Mouse (Mus musculus) kidney, adult 8-10 months (tissue): ENCODE measurements at regions not wholly inside any gene's neighbourhood (a gene's known extent, or its start where the extent isn't known, plus 50 kb on each side); places are given as distances from the start of the nearest gene placed in this dataset.

Experiments
- DNase-seq, 2 experiments: peaks; one replicate each; pipeline ENCODE4 v3.0.0; 2022

DNA sequence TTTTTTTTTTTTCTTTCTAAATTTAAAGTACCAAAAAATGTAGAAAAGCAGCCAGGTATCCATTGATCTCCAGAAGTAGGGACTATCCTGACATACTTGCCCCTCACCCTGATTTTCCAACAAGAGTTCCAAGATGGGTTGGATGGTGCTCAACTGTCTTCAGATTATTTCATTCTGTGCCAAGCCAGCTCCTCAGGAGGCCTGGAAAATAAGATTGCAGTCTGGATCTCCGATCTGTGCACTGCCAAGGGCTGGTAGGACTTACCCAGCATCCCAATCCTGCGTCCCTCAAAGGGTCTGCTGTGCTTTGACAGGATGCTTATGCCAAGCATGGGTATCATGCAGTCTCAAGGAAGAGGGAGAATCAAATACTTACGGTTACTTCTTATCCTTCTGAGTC, 517.8 kb upstream of the Tnp1 start:
- DNase-seq = no peak

DNA sequence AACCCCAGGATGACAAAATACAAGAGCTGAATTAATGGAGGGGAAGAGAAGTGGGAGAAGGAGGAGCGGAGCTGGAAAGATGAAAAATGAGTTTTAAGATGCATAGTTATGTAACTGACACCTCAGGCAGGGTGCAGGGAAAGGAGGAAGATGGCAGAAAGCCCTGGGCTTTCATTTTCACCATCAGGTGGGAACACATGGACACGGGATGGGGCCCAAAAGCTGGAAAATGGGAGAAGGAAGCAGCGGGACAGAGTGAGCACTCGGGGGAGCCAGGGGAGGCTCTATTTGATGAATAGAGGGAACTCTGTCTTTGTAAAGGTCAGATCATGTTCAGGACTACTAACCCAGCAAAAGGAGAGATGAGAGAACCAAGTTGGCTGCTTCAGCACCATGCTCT, 516.6 kb upstream of the Tnp1 start:
- DNase-seq = no peak

DNA sequence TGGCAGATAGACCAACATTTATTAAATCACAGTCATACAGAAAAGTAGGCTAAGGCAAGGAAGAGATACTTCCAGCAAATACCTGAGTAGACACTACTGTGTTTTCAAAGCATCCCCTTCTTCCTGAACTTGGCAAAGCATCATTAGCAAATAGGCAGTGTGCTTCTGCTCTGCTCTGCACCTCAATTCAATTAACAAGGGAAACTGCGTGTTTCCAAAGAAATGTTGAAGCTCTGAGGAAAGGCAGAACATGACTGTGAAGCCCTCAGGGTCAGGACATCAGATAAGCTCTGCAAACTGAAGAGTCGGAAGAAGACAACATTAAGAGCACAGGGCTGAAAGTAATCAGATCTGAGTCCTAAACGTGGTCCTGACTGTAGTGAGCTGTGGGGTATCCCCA, 516.1 kb upstream of the Tnp1 start:
- no peak for DNase-seq

DNA sequence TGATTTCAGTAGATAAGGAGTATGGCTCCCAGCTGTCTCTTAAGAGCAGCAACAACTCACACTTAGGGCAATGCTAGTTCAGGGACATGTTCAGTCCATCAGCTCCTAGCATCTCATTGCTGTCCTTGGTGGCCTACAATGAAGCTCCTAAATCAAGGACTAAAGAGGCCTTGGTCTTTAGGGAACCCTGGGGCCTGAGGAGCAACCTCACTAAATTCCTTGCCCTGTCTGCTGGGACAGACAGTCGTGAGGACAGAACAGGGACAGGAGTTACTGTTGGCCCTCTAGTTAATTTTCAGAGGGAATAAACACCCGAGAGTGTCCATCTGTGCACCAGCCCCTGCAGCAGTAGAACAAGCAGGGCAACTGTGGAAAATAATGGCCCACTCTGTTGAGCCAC, 514.6 kb upstream of the Tnp1 start:
- no peak for DNase-seq

DNA sequence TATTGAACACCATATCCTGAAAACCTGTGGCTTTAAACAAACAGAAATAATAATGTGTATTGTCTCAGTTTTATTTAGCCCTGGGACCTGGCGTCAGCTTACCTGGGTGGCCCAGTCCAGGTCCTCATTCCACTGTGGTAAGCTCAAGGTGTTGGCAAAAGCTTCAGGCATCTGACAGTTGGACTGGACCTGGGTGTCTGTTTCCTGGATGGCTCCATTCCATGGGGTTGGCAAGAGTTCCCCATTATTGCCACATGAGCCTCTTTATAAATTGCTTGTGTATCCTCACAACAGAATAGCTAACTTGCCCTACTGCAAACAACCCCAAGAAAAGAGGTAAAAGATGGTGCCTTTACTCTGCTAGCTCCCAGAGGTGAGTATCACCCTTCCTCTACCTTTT, 512.9 kb upstream of the Tnp1 start:
- no peak for DNase-seq

DNA sequence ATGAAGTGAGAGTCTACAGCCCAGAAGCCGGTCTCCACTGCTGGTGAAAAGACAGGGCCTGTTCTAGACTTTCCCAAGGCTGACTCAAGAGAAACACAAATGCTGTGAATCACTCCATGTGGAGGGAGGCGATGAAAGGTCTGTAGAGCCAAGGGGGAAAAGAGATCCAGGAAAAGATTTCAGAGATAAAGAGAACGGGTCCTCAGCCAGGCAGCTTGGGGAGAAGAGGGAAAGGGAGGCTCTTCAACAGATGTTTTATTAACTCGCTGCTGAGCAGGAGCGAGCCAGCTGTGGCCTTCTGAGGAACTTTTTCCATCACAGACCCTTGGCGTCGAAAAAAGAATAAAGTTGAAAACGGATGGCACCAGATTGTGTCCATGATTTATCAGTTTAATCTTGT, 500.7 kb upstream of the Tnp1 start:
- DNase-seq = no peak

DNA sequence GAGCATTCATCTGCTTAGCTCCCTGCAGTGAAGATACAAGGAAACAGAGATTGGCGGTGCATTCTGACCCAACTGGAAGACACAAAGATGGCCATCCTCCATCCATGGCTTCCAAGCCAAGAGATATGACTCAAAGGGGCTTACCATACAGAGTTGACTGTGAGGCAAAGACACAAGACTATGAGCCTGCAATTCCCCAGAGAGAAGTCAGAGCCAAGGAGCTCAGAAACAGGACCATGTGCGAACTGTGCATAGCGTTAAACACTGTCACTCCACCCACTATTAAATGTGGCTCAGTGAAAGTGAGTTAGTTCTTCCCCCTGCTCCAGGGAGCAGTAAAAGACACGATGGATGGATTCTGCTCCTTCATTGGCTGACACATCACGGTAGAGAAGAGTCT, 500.1 kb upstream of the Tnp1 start:
- DNase-seq = no peak

DNA sequence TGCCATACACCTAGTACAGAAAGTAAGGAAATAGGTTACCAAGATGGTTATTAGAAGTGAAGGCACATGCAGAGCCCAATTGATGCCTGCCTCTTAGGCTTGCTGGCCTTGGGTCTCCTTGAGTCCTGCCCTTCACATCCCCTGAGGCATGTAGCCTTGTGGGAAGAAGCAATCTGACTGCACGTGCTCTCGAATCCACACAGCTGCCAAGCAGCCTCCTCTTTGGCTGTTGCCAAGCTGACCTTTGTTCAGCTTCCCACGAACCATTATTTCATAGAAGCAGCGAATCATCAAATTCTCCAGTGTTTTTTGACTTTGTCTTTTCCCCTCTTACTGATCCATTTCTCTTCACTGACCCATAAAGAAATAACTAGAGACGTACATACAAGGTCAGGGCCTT, 498.1 kb upstream of the Tnp1 start:
- DNase-seq = peak; percentile 61 to 74

DNA sequence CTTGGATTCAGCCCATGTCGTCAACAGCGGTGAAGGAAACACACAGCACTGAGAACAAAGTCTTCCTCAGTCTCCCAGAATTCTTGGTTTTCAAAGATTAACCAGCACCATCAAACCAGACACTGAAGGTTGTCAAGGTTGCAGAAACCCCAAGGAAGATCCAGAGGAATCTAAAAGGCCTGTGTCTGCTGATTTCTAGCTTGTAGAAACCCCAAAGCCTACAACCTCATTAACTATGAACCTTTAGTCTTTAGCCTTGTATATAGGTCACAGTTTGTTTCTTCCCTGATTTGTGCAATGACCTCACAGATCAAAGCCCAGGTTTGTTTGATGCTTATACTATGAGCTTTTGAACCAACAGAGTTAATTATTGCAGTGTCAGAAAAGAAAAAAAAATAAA, 497.1 kb upstream of the Tnp1 start:
- peak; percentile 13 to 70 for DNase-seq

DNA sequence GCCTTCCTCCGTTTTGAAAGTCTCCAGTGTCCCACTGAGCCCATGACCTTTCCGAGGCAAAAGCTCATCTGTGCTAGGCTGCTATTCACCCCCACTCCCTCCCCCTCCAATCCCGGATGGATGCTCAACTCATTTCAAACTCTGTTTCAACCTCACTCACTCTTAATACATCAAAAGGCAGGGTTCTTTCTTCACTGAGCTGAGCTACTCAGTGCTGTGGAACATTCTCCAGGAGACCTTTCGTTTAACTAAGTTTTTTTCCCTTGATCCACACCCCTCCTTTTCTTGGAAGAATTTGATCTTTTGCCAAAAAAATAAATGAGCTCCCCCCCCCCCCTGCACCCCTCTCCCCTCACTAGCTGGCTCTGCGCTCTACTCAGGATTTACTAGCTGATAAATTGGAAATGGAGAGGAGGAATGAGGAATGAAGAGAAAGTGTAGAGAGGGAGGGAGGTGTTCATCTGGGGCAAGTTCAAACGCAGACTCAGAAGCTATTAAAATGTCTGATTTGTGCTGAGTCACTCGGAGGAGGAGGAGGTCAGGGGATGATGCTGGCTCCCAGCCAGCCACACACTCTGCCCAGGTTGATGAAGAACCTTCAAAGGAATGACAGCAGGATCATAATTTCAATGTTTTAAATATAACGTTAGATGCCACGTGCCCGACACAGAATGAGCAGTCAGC, 491.5 kb upstream of the Tnp1 start:
- DNase-seq = peak; percentile 37 to 60

DNA sequence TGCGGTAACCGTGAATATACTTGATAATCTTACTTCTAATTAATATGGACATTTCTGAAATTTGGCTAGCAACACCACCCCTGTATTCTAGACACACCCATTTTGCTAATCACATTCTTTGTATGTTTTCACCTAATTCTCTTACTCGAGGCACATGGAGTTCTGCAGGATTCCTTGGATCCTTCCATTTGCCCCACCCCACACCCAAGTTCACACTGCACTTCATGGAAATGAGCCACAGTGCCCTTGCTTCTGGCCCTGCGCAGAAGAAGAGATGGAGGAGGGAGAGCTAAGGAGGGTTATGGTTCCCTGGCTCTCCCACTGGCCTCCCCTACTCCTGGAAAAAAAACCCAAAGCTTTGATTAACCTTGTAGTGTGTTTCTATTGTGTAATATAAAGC, 487.9 kb upstream of the Tnp1 start:
- no peak for DNase-seq

DNA sequence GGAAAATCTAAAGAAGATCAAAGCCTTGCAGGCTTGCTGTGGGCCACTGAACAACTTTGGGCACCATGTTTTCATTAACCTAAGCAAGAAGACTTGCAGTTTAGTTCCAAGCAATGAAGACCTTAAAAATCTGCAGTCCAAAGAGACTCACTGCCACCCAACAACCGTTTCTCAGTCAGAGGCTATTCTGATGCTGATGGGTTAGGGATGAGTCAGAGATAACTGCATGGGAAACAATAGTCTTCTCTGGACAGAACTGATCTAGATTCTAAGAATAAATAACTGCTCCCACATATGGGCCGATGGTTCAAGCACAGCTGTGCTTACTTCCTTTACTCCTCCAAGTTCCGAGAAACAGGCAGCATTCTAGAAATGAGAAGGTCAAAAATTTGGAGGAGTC, 485.0 kb upstream of the Tnp1 start:
- DNase-seq = no peak

DNA sequence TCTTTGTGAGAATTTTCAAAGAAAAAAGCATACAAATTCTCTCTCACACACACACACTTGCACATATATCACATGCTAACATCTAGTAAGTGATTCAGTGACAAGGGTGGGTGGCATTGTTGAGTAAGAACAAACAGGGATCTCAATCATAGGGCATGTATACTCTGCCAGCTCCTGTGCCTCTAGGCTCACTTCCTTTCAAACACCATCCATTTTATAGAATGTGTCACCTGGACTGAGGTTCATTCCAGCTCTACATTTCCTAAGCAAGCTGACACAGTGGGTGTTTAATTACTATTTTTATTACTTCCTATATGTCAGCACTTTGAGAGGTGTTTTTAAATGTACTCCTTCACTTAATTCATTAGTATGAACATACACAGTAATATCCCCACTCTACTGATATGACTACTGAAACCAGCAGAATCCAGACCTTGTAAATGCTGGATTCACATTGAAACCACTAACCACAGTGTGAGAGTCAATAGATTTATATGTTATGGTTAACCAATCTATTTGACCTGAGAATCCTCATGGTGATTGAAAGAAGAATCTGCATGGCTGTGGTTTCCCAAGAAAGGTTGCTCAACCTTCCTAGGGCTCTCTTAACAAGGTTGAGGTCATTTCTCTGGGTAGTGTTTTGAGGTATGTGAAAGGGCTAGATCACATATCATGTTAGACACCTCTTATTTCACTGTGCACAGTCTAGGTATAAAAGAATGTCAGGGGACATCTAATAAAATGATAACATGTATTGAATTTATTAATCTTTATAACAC, 480.5 kb upstream of the Tnp1 start:
- no peak for DNase-seq

DNA sequence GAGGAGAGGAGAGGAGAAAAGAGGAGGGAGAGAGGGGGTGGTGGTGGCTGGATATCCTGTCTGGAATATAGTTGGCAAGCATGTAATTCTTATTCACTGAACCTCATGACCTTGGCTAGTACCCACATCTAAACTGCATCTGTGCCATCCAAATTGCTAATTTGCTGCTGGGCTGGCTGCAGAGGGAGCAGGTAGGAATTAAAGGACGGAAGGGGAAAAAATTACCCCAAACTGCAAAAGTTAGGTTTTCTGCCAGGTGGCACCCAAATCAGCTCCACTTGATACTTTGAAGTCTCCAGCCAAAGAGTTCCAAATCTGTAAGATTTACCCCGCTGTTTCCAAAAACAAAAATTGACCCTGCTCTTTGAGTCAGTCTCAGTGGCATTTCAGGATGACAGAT, 466.2 kb upstream of the Tnp1 start:
- peak in 1 of 2 experiments; percentile 7 for DNase-seq

DNA sequence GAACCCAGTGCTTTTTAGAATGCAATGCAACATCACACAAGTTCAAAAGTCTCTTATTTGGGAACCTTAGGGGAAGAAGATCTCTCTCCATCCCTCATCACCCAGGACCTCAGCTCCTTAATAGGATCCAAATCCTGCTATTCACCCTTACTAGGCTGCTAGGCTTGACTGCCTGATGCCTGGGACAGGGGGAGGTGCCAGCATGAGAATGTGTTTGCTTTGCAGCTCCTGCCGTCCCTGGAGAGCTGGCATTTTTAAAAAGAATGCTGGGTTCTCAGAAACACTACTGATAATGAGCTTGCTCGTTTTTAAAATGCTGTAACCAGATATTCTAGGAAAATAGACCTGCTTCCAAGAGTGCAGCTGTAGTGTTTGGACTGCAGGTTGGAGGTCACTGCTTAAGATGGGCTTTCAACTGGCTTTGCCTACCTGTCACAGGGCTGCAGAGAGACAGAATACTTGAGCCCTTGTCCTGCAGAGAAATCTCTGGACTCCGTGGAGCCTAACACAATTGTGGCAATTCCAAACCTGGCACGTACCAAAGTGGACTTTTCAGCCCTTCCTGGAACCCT, 463.7 kb upstream of the Tnp1 start:
- peak; percentile 13 to 19 for DNase-seq

DNA sequence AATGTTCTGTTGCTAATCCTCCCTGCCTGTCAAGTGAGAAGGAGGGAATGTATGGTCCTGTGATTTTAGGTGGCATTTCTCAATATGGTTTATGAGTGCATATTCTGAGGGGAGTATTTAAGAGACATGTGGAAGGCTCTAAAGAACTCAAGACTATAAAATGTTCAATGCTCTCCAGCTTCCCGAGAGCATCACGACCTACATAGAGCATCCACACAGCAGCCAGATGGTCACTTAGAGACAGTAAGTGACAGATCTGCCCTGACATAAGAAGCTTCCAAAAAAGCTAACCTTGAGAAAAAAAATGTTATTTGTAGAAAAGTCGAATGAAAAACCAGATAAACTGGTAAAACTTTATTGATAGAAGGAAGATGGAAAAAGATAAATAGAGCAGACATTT, 444.9 kb upstream of the Tnp1 start:
- DNase-seq = no peak

DNA sequence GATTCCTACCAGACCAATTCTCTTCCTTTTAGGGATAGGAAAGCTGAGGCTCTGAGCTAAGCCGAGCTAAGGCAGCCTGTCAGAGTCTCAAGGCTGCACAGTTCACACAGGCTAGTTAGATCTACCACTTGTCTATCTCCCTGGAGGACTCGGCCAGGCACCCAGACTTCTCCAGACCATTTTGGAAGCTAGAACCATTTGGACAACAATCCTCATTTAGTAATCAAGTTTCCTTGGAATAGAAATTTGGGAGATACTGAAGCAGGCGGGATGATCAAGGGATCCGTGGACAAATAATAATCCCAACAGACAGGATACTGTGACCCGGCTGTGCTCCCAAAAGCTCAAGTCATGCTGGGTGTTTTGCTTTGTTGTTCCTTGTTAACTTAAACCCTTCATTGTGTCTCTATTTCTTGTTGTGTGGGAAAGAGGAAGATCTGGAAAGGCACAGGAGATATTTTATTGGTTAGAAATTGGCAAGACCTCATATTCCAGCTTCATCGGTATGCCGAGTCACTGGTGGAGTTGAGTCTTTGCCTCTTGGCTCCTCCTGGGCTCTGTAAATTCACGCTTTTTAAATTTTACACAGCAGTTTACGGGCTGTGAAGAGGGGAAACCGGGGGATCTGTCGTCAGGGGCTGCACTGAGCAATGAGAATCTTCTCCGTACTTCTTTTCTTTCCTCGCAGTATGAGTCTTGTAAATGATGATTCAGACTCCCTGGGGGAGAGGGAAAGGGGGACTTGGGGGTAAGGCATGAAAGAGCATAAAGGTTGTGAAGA, 444.2 kb upstream of the Tnp1 start:
- no peak for DNase-seq

DNA sequence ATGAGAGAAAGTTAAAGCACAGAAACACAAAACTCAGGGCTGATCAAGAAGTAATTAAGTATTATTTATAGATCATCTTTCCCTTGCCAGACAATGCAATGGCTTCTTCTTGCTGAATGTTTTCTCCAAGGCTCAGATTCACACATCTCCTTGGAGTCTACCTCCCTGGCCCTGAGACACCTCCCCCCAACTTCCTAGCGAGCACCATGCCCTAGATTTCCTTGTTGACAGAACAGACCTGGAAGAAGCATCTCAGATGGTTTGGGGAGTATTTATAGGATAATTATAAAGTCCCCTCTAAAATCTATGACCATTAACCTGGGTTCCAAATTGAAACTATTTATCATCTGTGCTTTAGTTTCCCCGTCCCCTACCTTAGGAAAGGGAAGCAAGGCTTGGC, 441.6 kb upstream of the Tnp1 start:
- DNase-seq = no peak

DNA sequence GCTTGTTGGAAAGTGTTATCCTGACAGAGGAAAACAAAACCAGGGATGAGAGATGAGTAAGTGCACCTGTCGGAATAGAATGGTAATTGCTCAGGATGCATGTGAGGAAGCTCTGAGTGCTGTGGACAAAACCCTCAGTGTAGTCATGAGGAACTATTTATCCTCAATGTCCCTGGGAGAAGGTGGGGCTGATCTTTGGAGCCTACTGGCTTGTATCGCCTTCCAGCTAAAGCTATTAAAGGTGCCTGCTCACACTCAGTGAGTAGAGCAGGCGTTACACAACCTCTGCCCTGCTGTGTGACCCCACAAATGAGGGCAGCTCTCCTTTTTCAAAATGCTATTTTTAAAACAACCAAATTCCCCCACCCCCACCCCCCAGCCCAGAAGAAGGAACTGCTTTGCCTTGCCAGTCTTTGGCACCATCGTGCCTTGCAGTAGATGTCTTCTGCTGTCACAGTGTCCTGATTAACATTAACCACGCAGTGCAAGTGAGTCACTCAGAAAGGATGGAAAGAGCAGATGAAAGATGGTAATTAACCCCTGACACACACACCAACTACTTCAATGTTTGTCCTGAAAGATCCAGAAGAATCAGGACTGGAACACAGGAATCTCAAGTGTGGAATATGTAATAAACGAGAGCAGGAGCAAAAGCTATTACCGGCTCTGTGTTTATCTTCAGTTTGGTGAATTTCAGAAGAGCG, 440.8 kb upstream of the Tnp1 start:
- peak in 1 of 2 experiments; percentile 19 for DNase-seq

DNA sequence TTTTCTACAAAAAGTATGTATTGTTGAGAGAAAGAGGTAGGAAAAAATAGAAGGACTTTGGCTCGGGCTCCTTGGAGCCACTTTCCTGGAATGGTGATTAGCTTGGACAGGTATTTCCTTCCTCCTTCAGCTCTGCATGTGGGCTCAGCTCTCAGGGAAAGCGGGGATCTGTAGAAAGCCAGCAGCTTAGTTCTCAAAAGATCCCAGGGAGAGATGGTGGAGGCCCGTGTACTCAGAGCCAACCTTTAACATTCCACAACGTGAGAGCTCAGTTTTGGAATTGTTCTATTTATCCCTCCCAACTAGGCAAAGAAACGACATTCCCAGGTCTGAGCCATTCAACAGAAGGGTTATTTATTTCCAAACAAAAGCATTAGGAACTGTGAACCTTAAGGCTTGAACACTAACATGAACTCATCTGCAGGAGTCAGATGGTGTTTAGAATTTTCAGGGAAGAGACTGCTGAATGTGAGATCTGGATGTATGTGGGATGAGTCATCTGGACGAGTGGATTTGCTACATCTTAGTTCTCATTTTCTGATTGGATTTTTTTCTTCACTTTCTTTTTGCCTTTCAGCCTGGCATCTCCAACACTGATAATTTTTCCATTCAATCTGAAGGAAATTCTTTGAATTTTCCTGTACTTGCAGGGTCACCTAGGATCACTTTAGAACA, 428.6 kb upstream of the Tnp1 start:
- no peak for DNase-seq

DNA sequence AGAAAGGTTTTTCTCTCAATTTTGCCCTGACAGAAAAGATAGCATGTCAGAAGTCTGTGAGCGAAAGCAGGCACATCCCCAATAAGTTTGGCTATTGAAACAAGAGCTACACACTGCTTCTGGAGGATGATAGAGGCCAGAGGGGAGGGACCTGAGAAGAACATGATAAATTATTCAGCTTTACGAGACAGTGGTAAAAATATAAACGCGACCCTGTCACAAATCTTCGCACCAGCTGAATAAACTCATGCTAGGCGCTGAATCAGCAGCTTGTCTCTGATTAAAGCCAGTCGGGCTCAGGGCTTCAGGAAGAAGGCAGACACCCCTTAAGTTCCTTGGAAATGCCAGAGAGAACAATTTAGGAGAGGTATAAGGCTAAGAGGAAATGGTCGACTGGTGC, 422.7 kb upstream of the Tnp1 start:
- no peak for DNase-seq

DNA sequence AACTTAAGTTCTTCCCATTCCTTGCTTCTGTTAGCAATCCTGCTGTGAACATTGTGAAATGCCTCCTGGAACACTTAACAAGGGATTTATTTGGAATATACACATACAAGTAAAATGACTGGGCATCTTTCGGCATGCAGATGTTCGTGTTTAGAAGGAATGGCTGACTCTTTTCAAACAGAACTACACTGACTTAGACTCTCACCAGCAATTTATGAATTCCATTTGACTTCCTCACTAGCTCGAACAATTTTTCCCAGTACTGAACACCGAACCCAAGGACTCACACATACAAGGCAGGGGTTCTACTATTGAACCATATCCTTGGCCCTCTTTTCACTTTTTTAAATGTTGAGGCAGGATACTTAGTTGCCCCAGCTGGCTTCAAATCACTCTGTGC, 412.4 kb upstream of the Tnp1 start:
- DNase-seq = no peak
